Mouse (Mus musculus) cortical plate, adult 2 months (tissue): ENCODE data around the gene March1. TPM values are rescaled to one million over a fixed set of nuclear protein-coding genes. Genes with fewer than 3 reads are reported as not detected.

ENCODE experiments used
- H3K27ac ChIP-seq: fragments of 200-500 bp; 2 replicates; pipeline ENCODE4 v1.5.1; 2012; ENCODE audit warnings: low read length, control low read depth, inconsistent platforms; ENCODE audit not compliant: insufficient read depth
- H3K4me1 ChIP-seq: fragments of 200-500 bp; 2 replicates; pipeline ENCODE4 v1.6.1; 2011; ENCODE audit warnings: low read length; ENCODE audit not compliant: control insufficient read depth, insufficient read depth
- H3K4me3 ChIP-seq: fragments of 200-500 bp; 2 replicates; pipeline ENCODE4 v1.5.1; 2011; ENCODE audit warnings: mild to moderate bottlenecking, low read length, control low read depth; ENCODE audit not compliant: insufficient read depth
- CTCF ChIP-seq: fragments of 200-500 bp; IDR thresholded peaks from 2 replicates; pipeline ENCODE4 v1.5.1; 2011; ENCODE audit warnings: mild to moderate bottlenecking, control low read depth, low read length; ENCODE audit not compliant: insufficient read depth; ENCODE audit errors: extremely low read depth
- POLR2A ChIP-seq: fragments of 200-500 bp; IDR thresholded peaks from 2 replicates; pipeline ENCODE4 v1.6.1; 2011; ENCODE audit warnings: mild to moderate bottlenecking, low read length, control low read depth; ENCODE audit not compliant: insufficient read depth; ENCODE audit errors: extremely low read depth
- polyA plus RNA-seq: library from polyadenylated mRNA; depleted of rRNA; stranded (reverse); fragments of >200 nt; gene quantifications from 2 replicates; pipeline ENCODE4 v1.2.3, GENCODE M21; 2012

March1 gene
- polyA plus RNA-seq, 1 experiment: 15.0 TPM

DNA sequence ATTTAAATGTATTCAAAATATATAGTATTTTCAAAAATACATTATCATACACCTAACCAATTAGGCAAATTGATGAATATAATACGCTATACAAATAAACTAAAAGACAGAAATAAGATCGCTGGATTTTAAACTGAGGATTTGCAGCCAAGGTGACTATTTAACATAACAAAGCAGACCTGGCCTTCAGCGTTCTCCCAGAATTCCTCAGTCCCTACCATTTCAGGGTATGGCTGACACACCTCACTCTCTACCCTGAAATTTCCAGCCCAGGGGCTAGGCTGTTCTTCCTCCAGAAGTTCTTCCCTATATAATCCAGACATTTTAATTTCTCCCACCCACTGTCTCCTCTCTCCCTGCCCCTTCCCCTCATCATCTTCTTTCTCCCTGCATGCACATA is 870.9 kb downstream of the March1 start:
- H3K4me1 ChIP-seq: no peaks in the 10 kb centered on the region

DNA sequence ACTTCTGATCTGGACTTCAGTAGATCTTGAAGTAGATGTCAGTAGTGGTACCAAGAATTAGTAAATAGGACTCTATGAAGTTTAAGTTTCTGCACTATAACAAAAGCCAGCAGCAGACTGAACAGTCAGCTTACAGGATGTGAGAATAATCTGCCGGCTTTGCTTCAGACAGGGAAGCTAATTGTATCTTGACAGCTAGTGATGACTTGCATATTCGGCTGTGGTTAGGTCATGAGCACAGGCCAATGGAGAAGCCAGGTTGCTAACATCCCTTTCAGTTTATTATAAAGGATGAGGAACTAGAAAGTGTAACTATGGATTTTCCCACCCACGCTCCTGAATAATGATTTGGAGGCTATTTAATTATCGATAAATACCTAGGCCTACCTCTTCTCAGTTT is 872.9 kb downstream of the March1 start:
- H3K27ac ChIP-seq: no peak overlapping the region
- no peaks in the 10 kb centered on the region for H3K4me1 ChIP-seq
- TF ChIP-seq POLR2A: no peak
- no peak for TF ChIP-seq CTCF
- no peak overlapping the region for H3K4me3 ChIP-seq

More for the DNA sequence above, 870.9 kb downstream of the March1 start:
- TF ChIP-seq POLR2A: no peak
- TF ChIP-seq CTCF: no peak
- no peak overlapping the region for H3K4me3 ChIP-seq
- H3K27ac ChIP-seq: no peak overlapping the region

DNA sequence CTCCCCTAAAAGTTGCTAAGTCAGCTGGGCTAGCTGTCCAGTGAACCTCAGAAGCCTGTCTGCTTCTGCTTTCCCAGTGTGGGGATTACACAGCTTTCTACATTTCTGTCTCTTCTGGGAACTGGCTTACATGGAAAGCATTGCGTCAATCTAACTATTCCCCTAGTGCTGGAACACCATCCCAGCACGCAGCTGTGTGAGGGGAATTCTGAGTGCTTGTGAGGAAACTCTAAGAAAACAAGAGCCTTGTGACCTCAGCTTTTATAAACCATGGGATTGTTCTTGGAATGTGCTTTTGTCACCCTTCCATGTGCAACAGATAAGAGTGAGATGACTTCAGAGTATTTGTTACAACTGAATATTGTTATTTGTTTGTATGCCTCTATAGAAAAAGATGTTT is 876.8 kb downstream of the March1 start:
- no peaks in the 10 kb centered on the region for H3K4me1 ChIP-seq
- no peak overlapping the region; the same call in 1 of the 2 replicates for H3K27ac ChIP-seq
- TF ChIP-seq POLR2A (no peak), CTCF (no peak)
- H3K4me3 ChIP-seq: no peak overlapping the region

DNA sequence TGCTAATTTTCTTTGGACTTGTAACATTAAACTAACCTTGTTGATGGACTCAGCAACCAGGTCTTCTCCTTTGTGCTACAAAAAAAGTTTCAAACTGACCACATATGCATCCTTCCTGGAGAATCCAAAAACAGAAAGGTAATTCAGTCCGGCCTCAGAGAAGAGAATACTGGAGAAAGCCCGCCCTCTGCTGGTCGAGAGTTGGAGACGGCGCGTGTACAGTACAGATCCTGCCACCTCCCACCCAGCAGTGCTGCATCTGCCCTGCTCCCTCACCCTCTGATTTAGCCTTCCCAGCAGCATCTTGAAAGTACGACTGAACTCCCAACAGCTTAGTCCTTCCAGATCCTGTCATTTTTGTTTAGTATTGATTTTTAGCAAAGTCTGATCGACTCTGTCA is 878.0 kb downstream of the March1 start:
- no peak overlapping the region for H3K27ac ChIP-seq
- no peak overlapping the region for H3K4me3 ChIP-seq
- TF ChIP-seq CTCF (peak; percentile 74), POLR2A (no peak)
- H3K4me1 ChIP-seq: no peaks in the 10 kb centered on the region

DNA sequence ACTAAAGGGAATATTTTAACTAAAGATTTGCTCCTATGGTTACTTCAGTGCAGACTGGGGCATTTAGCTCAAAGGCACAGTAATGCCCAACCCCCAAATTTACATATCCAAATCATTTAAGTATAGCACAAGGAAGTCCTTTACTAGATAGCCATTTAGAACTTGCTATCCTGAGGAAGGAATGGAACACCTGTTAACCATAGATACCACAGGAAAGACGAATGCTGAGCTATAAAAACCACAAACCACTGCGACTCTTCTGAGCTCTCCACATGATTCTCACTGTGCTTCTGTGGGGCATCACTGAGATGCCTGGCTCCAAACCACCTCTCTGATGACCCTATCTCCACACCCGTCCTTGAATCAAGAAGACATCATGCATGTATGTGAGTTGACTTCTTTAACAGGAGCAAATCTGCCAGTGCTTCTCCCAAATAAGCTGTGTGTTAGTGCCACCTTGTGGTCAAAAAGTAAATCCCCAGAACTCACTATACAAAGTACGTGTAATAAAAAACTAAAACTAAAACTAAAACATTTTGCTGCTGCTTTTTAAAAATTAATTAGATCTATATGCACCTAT is 879.4 kb downstream of the March1 start:
- Histone ChIP-seq H3K27ac (no peak overlapping the region), H3K4me3 (no peak overlapping the region), H3K4me1 (no peaks in the 10 kb centered on the region)
- no peak for TF ChIP-seq POLR2A
- TF ChIP-seq CTCF: peak; percentile 52; the same call in 1 of the 2 replicates

DNA sequence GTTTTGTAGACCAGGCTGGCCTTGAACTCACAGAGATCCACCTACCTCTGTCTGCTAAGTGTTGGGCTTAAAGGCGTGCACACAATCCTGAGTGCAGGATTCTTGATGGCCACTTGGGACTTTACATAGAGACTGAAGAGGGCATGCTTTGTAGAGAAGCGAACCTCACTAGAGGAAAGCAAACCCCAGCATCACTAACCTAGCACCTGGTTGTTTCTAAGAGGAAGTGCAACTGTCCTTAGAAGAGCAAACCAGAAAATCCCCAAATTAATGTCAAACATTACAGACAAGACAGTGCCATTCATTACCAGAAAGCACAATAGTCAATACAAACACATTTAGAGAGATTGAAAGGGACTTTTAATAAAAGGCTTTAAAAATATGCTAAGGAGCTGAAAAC is 885.7 kb downstream of the March1 start:
- Histone ChIP-seq H3K4me3 (no peak overlapping the region), H3K27ac (no peak overlapping the region)
- TF ChIP-seq CTCF (no peak), POLR2A (no peak)

DNA sequence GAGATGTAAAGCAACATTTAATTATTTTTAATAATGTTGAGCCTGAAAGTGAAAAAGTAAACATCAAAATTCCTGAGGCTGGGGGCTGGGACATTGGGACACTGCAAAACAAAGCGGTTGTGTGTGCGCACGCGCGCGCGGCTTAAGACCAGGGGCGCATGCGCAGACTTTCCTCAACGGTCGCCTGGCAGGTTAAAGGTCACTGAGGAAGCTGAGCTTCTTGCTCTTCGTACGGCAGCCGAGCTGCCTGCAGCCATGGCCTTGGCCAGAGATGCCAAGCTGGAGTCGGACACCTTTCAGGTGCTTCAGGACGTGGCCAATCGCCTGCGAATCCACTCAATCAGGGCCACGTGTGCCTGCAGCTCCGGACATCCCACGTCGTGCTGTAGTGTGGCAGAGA is 893.8 kb downstream of the March1 start, which contains the start of gene Tktl2:
Gene Tktl2, plus strand, starts transcription at position 220 of the 400 bp plus-strand sequence.
- Histone ChIP-seq H3K4me3 (no peak within 1 kb of the TSS), H3K4me1 (no peaks in the 10 kb centered on the region)
- TF ChIP-seq POLR2A (no peak), CTCF (no peak)

More for the DNA sequence above, 885.7 kb downstream of the March1 start:
- H3K4me1 ChIP-seq: no peaks in the 10 kb centered on the region

DNA sequence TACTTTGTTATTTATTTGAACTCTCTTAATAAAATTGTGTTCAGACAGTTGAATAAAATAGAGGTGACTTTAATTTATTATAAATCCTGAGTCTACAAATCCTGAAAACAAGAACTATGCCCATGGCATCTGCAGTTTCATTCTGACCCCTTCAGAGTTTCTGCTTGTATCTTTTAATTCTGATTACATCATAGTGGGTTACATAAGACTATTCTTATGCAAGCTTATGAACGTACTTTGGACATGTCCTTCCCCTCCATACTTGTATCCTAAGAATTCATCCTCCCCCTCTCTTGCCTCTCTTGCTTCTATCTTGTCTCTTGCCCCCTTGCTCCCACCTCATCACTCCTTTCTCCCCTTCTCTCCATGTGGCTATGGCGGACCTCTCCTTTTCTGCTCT is 901.4 kb downstream of the March1 start:
- Histone ChIP-seq H3K4me3 (no peak overlapping the region), H3K4me1 (no peaks in the 10 kb centered on the region), H3K27ac (no peak overlapping the region)
- TF ChIP-seq POLR2A (no peak), CTCF (no peak)

More for the DNA sequence above, 893.8 kb downstream of the March1 start, which contains the start of gene Tktl2:
- no peak within 1 kb of the TSS for H3K27ac ChIP-seq

DNA sequence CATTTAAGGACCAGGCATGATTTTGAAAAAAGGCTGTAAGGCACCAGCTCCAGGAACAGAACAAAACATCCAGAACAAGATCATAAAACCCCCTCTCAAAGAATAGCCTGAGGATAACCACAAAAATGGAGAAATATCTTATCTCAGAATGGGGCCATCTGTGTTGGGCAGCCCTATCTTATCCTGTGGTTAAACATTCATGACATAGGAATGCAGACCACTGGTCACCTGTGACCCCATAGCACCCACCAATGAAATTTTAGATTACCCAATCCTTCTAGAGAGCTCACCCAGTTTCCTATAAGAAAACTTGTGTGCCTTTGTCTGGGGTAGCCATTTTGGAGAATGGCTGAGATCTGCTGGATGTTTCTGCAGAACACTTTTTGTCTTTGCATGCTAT is 902.9 kb downstream of the March1 start:
- TF ChIP-seq POLR2A: no peak
- no peak for TF ChIP-seq CTCF
- H3K4me3 ChIP-seq: no peak overlapping the region

More for the DNA sequence above, 902.9 kb downstream of the March1 start:
- Histone ChIP-seq H3K4me1 (no peaks in the 10 kb centered on the region), H3K27ac (no peak overlapping the region)
